Mouse (Mus musculus): ENCODE results near the gene Slc35c2. TPM values are rescaled to one million over a fixed set of nuclear protein-coding genes. Genes with fewer than 3 reads are reported as not detected.
A peak's percentile ranks its signal among the peaks of the same experiment; 100 is the strongest.

Slc35c2 gene
- total RNA-seq, 1 experiment, result 36.4 TPM

GRCm38 (mm10) chr2:165233491-165234290 is 54.0 kb downstream of the Slc35c2 start:
- in situ Hi-C loops (cut with MboI; ENCODE audit: low sequenced_read_pairs in 2 of 2, unreplicated experiment in 2 of 2), result no loop called here
- Histone ChIP-seq H3K36me3 (ENCODE audit: control insufficient read depth, insufficient read depth, low read length, poor library complexity, severe bottlenecking) (no peaks in the 10 kb centered on the region), H3K4me3 (ENCODE audit: insufficient read depth in 1 of 2, low read depth in 1 of 2, low read length in 2 of 2, poor library complexity in 1 of 2, severe bottlenecking in 1 of 2) (peak overlapping the region; percentile 75 to 78; a peak in 3 of 4 replicates), H3K9me3 (ENCODE audit: control insufficient read depth, insufficient read depth, low read depth, low read length) (no peaks in the 10 kb centered on the region), H3K27ac (ENCODE audit: insufficient read depth, low read depth, low read length, poor library complexity, severe bottlenecking) (no peak overlapping the region), H3K4me1 (ENCODE audit: control insufficient read depth in 2 of 2, insufficient read depth in 2 of 2, low read length in 2 of 2, poor library complexity in 1 of 2) (no peaks in the 10 kb centered on the region), H3K9ac (ENCODE audit: insufficient read depth, low read depth, low read length, poor library complexity, severe bottlenecking) (peak overlapping the region; percentile 57; the same call in 1 of the 2 replicates)
- no peak for TF ChIP-seq ZNF384 (IDR thresholded peaks at IDR 0.05; ENCODE audit: low read depth, low read length)
- TF ChIP-seq MAFK (IDR thresholded peaks at IDR 0.05; ENCODE audit: insufficient read depth, low read depth, low read length), result no peak
- TF ChIP-seq CHD2 (IDR thresholded peaks at IDR 0.05; ENCODE audit: low read depth, low read length), result no peak
- TF ChIP-seq HCFC1 (IDR thresholded peaks at IDR 0.05; ENCODE audit: borderline replicate concordance, insufficient read depth, low read length), result no peak
- TF ChIP-seq ZC3H11A (IDR thresholded peaks at IDR 0.05; ENCODE audit: borderline replicate concordance, low read depth, low read length), result no peak
- DNase-seq (ENCODE audit: low read depth, low spot score), result peak; percentile 38

GRCm38 (mm10) chr2:165229050-165229449 is 58.6 kb downstream of the Slc35c2 start:
- TF ChIP-seq HCFC1 (IDR thresholded peaks at IDR 0.05; ENCODE audit: borderline replicate concordance, insufficient read depth, low read length) (no peak), ZC3H11A (IDR thresholded peaks at IDR 0.05; ENCODE audit: borderline replicate concordance, low read depth, low read length) (no peak), MAFK (IDR thresholded peaks at IDR 0.05; ENCODE audit: insufficient read depth, low read depth, low read length) (no peak), ZNF384 (IDR thresholded peaks at IDR 0.05; ENCODE audit: low read depth, low read length) (no peak), CHD2 (IDR thresholded peaks at IDR 0.05; ENCODE audit: low read depth, low read length) (no peak)
- H3K4me1 ChIP-seq (ENCODE audit: control insufficient read depth in 2 of 2, insufficient read depth in 2 of 2, low read length in 2 of 2, poor library complexity in 1 of 2), result no peaks in the 10 kb centered on the region
- no peaks in the 10 kb centered on the region for H3K36me3 ChIP-seq (ENCODE audit: control insufficient read depth, insufficient read depth, low read length, poor library complexity, severe bottlenecking)
- in situ Hi-C loops (cut with MboI; ENCODE audit: low sequenced_read_pairs in 2 of 2, unreplicated experiment in 2 of 2), result no loop called here
- no peak for DNase-seq (ENCODE audit: low read depth, low spot score)
- H3K4me3 ChIP-seq (ENCODE audit: insufficient read depth in 1 of 2, low read depth in 1 of 2, low read length in 2 of 2, poor library complexity in 1 of 2, severe bottlenecking in 1 of 2), result no peak overlapping the region
- H3K9me3 ChIP-seq (ENCODE audit: control insufficient read depth, insufficient read depth, low read depth, low read length), result no peaks in the 10 kb centered on the region
- H3K27ac ChIP-seq (ENCODE audit: insufficient read depth, low read depth, low read length, poor library complexity, severe bottlenecking), result no peak overlapping the region
- H3K9ac ChIP-seq (ENCODE audit: insufficient read depth, low read depth, low read length, poor library complexity, severe bottlenecking), result no peak overlapping the region

Other genes starting within 250 kb of the Slc35c2 start
- gene Cd40, start 232.2 kb downstream of the Slc35c2 start, total RNA-seq (2012; rRNA removed), result 5.7 and 8.8 TPM in 2 replicates
- not detected in 2 replicates for gene 1700025C18Rik, start 197.1 kb downstream of the Slc35c2 start, total RNA-seq (2012; rRNA removed)
- gene Cdh22, start 53.0 kb downstream of the Slc35c2 start, total RNA-seq (2012; rRNA removed), result 0.13 and 0.21 TPM in 2 replicates
- gene Elmo2, start 38.6 kb upstream of the Slc35c2 start, total RNA-seq (2012; rRNA removed), result 21.1 and 21.7 TPM in 2 replicates
- gene Zfp663, start 80.9 kb upstream of the Slc35c2 start, total RNA-seq (2012; rRNA removed), result 0.37 TPM in 1 of 2 replicates, not detected in the other
- gene Zfp334, start 100.4 kb upstream of the Slc35c2 start, total RNA-seq (2012; rRNA removed), result 4.5 and 6.5 TPM in 2 replicates
- gene Ocstamp, start 112.5 kb upstream of the Slc35c2 start, total RNA-seq (2012; rRNA removed), result 0.13 and 0.58 TPM in 2 replicates
- gene Slc13a3, start 185.4 kb upstream of the Slc35c2 start, total RNA-seq (2012; rRNA removed), result 0.11 and 0.22 TPM in 2 replicates
- gene Trp53rka, start 205.5 kb upstream of the Slc35c2 start, total RNA-seq (2012; rRNA removed), result 19.5 and 22.0 TPM in 2 replicates
- 0.16 and 0.27 TPM in 2 replicates for gene Slc2a10, start 215.9 kb upstream of the Slc35c2 start, total RNA-seq (2012; rRNA removed)